Mouse (Mus musculus) effector memory CD4-positive, alpha-beta T cell, adult 5 months (primary cell): ENCODE data around the gene Tspan8. TPM values are rescaled to one million over a fixed set of nuclear protein-coding genes. Genes with fewer than 3 reads are reported as not detected.

Experiments
- polyA plus RNA-seq: library from polyadenylated mRNA; unstranded; fragments of 100-300 nt; shearing (Covaris generic); gene quantifications from one replicate; pipeline ENCODE4 v1.2.1, GENCODE M21; 2017

Tspan8 gene
- polyA plus RNA-seq: not detected

DNA sequence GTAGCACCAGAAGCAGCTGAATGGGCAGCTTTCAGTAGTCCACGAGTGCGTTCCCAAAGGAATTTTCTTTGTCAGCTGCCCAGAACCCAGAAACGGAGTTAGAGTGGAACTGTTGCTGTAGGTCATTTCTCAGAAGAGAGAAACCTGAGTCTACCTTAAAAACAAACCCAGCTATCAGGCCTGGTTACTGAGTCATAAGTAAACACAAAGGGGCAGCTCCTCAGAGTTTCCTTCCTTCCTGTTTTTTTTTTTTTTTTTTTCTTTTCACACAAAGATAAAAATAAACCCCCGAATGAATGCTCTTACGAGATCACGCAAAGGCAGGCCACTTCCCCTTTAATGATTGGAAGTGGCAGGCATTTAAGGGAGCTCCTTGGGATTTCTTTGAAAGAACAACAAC lies at the start of gene Tspan8:
Gene Tspan8, plus strand, starts transcription at position 322 of the 400 bp plus-strand sequence.

Other genes starting within 250 kb of the Tspan8 start
- gene A930009A15Rik, start 246.8 kb upstream of the Tspan8 start, polyA plus RNA-seq: not detected
- gene Lgr5, start 229.1 kb upstream of the Tspan8 start, polyA plus RNA-seq: 0.20 TPM
- gene Ptprr, start 201.4 kb downstream of the Tspan8 start, polyA plus RNA-seq: 0.20 TPM